Mouse (Mus musculus) embryo, embryonic 10 days (tissue): ENCODE measurements around the gene Zfp654.
"Not testable (repeated sequence)": the region's sequence is repeated elsewhere in the genome, so short reads cannot be mapped to it uniquely, and the experiment has no call there.

Experiments
- DNase-seq: peaks from one replicate; pipeline ENCODE4 v3.0.0-alpha.2; 2015; ENCODE audit warnings: low spot score

The Zfp654 gene

DNA sequence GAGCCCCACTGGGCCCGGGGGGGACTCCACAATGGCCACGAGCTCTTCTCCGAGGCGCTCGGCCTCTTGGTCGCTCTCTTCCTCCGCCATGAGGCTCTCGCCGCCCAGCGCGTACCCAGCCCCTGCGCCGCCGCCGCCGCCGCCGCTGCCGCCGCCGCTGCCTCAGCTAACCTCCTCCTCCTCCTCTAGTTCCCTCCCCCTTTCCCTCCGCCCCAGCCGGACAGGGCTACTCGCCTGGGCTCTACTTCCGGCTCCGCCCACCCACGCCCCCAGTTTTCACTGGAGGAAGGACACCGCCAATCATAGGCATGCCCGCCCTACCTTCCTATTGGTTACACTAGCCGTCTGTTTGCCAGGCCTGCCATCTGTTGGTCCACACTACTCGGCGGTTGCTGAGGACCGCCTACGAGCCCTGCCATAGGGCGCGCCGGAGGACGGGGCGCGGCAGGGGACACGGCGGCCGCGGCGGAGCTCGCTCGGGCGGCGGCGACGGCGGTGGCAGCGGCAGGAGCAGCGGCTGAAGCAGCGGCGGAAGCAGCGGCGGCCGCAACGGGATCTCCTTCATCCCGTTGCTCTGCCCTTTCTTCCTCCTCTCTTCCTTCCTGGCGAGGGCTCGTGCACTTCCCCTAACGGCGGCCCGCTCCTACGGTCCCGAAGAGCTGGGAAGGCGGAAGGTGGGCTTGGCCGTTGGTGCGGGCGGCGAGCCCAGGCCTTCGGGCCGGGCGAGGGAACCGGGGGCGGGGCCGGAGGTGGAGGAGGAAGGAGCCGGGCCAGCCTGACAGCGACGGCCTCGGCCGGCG, at the start of gene Zfp654, which contains the start of gene Cggbp1:
Gene Zfp654 (minus strand): TSS at position 90 of the 800 bp plus-strand sequence.
Gene Cggbp1 (plus strand): TSS at position 434 of the 800 bp plus-strand sequence.
- peak; percentile 99 for DNase-seq

DNA sequence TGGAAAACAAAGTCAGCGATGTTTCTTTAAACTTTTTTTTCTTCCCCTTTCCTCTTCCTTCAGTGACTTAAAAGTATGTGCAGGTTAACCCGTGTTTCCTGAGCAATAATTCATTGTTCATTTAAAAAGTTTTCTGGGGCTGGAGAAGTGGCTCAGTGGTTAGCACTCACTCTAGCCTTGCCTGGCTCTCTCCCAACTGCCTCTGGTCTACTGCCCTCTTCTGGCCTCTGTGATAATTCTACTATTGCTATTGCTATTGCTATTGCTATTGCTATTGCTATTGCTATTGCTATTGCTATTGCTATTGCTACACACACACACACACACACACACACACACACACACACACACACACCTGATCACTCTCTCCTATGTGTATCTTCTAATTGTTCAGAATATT, 47.6 kb upstream of the Zfp654 start:
- DNase-seq = peak; percentile 29

DNA sequence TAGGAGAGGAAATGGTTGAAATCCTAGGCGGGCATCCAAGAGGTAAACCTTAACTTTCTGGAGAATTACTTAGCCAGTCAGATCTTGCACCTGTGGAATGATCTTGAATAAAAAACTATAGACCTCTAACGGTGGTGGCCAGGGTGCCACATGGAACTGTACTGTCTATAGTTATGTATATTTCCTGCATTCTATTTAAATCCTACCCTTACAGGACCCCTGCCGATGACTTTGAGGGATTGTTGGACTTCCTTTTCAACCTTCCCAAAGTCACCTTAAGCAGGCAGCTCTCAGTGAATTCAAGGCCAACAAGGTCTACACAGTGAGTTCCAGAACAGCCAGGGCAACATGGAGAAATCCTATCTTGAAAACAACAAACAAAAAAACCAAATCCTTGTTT, 38.0 kb upstream of the Zfp654 start:
- no peak for DNase-seq

DNA sequence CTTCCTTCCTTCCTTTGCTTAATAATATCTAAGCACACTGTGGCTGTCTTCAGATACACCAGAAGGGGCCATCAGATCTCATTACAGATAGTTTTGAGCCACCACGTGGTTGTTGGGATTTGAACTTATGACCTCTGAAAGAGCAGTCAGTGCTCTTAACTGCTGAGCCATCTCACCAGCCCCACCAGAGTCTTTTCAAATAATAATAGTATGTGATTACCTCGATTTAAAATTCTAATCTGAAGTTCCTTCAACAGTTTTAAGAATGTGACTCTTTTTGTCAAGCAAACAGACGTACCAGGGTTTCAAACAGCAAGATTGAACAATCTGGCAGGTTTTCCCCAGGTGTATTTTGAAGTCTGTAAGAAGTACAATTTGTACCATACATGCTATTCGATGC, 34.1 kb upstream of the Zfp654 start:
- no peak for DNase-seq

DNA sequence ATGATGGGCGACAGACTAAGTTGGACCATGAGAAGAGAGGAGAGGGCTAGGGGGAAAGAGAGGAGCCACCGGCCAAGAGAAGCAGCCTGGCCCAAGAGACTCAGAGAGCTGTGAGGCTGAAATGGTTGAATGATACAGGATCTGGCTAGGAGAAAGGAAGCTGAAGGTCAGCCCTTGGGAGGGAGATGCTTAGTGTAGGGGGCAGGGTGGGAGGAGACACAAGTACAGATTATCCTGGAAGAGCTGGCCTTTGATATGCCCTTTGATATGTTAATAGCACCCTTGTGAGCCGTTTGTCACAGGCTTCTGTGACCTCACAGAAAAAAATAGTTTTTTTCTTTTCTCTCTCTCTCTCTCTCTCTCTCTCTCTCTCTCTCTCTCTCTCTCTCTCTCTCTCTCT, 33.7 kb upstream of the Zfp654 start:
- DNase-seq = peak; percentile 49

DNA sequence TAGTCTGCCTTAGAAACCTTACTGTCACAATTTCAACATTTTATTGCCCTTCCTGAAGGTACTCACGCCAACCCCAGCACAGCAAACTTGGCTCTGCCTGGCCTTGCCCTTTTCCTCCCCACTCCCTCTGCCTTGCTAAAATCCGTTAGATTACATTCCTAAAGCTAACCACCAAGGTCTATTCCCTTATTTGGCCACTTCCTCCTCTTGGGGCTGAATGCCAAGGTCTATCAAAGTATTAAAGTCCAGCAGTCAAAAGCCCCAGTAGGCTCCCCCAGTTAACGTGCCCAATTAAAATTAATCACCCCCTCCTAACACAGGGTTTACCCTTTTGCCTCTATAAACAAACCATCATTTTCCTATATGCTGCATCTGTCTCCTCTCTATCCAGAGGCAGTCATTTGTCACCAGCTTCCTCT, 33.0 kb upstream of the Zfp654 start:
- DNase-seq = peak; percentile 33

DNA sequence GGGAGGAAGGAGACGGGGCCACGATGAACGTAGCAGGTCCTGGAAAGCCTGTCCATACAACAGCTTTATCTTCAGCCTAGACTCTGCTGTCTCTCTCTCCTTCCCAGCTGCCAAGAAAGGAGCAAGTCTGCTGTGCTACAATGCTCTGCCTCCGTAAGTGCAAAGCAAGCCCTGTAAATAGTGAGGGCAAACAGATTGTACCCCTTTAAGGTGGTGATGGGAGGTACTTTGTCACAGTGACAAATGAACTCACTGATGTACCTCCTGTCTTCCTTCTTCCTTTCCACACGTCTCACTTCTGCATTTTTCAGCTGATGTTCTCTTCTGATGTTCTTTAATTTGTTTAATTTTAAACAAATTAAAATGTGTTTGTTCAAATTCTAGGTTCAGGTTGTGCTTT, 32.4 kb upstream of the Zfp654 start:
- DNase-seq = no peak

DNA sequence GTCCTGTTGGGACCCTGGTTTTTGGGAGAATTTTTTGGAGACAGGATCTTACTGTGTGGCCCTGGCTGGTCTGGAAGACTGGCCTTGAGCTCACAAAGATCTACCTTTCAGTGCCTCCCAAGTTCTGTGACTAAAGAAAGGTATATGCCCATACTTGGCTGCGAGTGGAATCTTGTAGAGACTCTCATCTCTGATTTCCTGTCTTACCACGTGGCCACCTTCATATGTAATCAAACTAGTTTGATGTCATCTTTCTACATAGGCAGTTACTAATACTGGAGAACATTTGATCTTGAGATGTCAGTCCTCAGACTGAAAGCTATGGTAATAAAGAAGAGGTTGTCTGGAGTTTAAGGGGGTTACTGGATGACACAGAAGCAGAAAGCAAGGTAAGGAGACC, 30.0 kb upstream of the Zfp654 start:
- DNase-seq = no peak

DNA sequence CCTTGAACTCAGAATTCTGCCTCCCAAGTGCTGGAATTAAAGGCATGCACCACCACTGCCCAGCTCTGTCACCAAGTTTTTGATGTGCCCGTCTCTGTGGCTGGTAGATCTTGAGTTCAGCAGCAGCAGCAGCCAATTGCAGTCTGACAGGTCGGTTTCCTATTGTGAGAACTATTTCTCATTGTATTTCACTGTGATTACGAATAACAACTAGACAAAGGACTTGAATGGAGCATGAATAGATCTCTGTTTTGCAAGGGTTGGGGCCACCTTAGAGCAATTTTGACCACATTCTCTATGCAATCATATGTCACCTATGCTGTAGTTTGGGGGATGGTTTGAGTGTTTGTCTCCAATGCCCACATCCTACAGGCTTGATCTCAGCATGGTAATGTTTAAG, 29.5 kb upstream of the Zfp654 start:
- no peak for DNase-seq

DNA sequence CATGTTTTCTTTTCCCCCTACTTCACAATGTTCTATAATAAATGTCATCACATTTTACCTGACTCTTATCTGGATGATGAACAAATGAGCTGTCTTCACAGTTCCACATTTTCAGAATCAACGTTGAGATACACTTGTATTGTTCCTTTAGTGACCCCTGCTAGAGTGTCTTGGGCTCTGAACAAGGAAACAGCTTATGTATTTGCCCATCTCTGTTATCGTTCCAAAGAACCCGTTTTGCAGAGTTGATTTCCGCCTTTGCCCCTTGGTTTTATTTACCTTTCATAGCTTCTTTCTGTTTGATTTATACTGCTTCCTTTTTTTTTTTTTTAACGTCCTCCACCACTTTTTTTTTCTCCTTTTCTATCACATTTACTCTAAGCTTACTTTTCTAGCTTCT, 28.3 kb upstream of the Zfp654 start:
- no peak for DNase-seq

DNA sequence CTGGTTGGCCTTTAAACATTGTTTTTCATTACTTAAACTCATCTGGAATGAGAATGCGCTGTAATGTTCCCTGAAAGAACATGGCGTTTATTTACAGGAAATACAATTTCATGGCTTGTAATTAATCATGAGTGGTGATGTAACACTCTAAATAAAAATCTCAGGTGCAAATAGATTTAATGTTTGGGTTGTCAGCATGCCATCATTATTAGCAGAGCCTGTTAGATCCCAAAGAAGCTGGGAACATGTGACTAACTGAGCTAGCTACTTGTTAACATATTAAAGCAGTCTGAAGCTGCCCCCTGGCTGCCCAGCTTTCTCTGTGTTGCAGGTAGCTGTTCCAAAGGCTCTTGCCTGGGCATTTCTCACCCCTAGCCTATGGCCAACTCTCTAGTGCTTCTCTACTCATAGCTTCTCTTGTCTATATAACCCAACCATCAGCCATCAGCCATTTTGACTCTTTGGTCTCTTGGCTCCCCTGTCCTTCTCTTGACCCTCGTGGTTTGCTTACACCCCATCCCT, 27.2 kb upstream of the Zfp654 start:
- DNase-seq = no peak

DNA sequence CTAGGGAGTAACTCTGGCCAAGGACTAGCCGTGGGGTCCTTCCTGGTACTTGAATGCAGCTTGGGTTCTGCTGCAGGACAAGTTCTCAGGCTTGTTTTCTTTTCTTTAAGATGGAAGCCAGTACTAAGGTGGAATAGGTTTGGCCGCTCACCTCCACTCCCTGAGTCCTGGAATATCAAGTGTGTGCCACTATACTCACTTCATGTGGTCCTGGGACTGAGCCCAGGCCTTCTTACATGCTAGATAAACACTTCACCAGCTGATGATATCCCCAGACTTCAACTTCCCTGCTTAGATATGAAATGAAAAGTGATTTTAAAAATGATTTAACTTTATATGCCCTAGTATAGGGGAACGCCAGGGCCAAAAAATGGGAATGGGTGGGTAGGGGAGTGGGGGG, 25.9 kb upstream of the Zfp654 start:
- DNase-seq = no peak

DNA sequence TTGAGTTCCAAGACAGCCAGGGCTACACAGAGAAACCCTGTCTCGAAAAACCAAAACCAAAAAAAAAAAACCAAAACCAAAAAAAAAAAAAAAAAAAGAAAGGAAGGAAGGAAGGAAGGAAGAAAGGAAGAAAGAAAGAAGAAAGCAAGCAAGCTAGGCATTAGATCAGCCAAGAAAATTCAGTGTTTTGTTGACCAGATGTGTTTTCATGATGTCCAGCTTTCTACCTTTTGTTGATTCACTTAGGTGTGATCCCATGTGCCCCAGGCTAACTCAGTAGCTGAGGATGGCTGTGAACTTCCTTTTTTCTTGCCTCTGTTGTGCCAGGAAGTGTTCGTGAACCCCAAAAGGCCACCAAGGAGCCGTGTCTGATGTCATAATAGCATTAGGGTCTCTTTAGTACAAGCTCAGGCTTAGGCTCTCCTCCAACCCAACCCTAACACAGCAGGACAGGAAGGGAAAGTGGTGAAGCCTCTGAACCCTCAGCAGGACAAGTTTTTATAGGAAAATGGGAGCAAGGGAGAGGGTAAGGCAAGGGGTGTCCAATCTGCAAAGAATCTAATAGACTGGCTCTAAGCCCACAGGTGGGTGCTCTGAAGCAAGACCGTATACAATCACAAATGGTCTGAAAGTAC, 25.3 kb upstream of the Zfp654 start:
- DNase-seq = no peak

DNA sequence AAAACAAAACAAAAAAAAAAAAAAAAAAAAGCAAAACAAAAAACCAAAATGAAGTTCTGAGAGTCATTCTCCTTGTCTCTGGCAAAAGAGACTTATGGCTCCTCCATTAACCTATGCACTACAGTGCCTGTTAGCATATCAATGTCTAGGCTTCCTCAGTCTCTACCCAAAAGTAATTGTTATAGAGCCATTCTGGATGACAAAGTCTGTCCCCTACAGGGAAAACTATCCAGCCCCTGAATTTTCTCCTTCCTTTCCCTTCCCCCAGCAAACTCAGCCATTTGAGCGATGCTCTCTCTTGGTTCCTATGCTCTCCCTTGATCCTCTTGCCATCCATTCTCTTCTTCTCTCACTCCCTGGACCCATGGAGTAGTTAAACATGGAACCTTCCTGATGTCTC, 24.4 kb upstream of the Zfp654 start:
- DNase-seq = no peak

DNA sequence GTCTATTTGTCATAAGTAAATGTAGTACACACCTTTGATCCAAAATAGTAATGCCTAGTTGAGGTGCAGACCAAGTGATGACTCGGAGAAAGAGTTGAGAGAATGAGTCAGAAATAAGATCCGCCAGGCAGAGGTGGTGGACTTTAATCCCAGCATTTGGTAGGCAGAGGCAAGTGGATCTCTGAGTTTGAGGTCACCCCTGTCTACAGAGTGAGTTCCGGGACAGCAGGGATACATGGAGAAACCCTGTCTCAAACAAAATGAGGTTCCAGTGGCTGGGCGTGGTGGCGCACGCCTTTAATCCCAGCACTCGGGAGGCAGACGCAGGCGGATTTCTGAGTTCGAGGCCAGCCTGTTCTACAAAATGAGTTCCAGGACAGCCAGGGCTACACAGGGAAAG, 23.9 kb upstream of the Zfp654 start:
- DNase-seq = no peak

DNA sequence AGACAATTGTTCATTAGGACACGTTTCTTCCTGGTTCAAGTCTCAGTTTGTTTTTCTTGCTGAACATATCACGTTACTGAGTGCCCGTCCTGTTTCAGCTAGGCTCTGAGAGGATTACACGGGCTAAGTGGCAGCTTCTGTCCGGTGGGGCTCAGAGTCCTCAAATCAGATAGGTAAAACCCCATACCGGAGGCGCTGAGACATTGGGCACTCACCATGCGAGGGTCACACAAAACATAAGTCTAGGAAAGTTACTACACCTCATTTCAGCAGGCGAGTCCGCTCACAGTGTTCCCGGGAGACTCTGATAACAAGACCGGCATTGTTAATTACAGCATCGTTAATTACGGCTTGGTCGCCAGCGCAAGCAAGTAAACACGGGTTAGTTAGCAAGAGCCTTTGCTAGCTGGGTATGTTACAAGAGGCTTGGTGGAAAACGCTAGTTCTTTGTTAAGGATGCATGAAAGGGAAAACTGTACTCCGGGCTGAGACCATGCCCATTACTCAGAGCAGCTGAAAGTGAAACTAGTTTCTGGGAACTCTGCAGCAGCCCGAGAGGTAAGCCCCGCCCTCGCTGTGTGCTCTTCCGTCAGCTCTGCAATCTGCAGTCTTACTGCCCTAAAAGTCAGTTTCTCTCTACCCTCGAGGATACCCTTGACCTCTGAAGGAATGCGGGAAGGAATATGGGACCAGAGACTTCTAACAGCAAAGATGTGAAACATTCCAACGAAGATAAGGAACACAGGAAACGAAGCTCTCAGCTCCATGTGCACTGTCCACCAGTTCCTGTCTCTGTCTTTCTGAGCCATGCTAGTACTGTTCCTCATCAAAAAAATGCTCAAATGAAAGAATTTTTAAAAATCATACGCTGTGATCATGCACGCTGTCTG, 22.2 kb upstream of the Zfp654 start:
- peak; percentile 85 for DNase-seq

DNA sequence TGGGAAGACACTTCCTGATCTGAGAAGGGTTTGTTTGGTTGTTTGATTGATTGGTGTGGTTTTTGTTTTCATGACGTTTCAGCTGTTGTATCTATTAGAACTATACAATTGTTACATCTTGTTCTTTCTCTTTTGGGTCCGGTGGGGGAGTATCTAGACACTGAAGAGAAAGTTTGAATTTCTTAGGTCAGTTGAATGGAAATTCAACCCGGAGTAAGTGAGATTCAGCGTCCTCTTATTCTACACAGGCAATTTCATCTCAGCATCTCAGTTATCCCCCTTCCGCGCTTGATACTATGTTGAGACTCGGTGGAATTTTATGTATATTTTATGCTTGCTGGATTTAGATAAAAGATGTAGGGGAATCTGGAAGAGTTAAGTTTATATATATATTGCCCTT, 21.4 kb upstream of the Zfp654 start:
- DNase-seq = no peak

DNA sequence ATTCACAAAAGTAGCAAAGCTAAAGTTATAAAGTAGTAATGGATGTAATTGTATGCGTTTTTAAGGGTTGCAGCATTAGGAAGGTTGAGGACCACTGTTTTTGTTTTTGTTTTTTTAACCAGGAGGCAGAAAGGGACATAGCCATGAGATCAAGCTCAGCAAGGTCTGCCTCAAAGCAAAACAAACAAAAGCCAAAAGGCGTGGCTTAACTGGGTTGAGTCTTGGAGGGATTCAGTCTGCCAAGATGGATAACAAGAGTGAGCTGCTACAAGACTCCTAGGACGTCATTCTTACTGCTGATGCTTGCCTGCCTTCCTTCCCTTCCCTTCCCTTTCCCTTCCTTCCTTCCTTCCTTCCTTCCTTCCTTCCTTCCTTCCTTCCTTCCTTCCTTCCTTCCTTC, 20.8 kb upstream of the Zfp654 start:
- DNase-seq = peak; percentile 57

DNA sequence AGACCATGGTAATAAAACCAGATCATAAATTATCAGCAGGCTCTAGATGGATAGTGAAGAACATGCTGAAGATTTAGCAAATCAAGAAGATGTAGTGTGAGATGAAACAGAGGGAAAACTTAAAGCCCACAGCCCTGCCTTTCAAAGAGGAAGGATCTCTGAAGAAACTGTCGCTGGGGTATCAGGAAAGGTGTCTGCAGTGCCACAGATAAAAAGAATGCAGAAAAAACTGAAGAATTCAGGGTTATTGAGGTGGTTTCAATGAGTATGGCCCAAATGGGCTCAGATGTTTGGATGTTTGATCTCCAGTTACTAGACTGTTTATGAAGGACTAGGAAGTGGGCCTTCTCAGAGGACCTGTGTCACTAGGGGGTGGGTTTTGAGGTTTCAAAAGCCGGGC, 18.2 kb upstream of the Zfp654 start:
- no peak for DNase-seq

DNA sequence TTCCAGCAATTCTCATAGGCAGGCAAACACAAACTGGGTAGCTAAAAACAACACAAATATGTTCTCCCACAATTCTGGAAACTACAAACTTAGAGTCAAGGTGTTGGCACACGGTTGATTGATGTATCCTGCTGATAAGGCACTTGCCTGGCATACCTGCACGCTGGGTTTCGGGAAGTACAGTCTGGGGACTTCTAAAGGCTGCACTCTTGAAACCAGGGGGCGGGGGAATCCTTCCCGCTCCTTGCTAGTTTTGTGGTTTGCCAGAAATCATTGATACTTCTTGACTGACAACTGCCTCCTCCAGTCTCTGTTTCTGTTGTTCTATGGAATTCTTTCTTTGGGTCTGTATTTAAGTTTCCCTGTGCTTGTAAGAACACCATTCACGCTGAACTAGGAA, 17.2 kb upstream of the Zfp654 start:
- DNase-seq = no peak

DNA sequence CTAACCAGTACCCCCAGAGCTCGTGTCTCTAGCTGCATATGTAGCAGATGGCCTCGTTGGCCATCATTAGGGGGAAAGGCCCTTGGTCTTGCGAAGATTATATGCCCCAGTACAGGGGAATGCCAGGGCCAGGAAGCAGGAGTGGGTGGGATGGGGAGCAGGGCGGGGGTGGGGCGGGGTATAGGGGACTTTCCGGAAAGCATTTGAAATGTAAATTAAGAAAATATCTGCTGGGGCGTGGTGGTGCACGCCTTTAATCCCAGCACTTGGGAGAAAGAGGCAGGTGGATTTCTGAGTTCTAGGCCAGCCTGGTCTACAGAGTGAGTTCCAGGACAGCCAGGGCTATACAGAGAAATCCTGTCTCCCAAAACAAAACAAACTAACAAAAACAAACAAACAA, 14.4 kb upstream of the Zfp654 start:
- not testable (repeated sequence) for DNase-seq

DNA sequence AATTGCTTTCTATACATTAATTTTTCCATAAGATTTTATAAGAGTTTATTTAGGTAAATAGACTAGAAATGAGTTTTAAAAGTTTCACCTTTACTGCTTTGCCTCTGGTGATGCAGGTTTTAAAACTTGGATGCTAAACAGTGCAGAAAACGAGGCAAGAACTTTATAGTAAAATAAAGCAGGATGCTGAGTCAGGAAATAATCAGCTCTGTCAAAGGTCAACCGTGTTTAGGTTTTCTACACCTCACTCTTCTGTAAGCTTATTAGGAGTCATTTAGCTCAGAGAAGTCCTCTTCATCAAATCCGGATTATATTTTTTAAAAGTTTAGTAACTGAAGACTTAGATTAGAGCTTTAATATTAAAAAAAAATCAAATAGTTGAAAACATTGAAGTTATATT, 5.5 kb upstream of the Zfp654 start:
- no peak for DNase-seq

DNA sequence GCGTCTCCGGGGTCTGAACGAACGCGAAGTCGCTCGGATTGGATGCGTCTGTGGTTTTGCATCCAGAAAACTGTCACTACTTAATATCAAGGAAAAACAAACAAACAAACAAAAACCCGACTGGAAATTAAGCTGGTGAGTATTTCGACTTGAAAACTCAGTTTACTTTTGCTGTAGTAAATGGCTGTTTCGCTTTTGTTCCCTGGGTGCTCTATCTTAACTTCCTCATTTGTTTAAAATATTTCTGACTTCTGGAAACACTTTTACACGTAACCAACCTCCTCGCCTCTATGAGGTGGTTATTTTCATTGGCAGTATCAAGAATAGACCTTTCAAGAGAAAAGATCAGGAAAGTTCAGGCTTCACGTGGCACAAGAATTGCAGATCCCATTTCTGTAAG, 1.4 kb upstream of the Zfp654 start:
- DNase-seq = no peak
